In the genomic region with DNA sequence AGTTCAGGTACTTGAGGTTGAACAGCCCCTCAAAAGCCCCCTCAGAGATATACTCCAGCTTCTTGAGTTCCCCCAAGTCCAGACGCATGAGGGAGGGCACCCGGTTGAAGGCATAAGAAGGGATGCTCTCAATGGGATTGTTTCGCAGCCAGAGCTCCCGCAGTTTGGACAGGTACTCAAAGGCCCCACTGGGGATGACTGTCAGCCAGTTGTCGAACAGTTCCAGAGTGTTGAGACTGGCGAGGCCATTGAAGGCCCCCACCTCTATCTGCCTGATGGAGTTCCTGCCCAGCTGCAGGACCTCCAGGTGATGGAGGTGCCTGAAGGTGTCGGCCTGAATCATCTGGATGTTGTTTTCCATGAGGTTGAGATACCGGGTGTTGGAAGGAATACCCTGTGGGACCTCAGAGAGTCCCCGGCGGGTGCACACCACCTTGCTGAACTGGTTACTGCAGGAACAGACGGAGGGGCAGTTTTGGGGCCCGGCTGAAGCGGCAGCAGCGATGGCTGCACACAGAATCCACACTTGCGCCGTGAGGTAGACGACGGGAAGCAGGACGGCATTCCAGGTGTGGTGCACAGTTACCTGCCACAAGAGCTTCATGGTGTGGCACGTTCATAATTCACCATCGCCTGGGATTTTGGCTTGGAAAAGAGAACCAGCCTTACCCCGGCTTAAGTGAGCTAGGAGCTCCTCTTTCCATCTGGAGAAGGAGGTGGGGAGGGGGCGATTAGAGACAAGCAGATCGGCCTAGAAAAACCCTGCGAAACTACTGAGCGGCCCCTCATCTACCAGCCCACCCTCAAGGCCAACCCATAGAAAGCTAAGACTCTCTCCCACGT, we compare ENCODE assay signal across 8 mouse cellular contexts. TPM values are rescaled to one million over a fixed set of nuclear protein-coding genes. Genes with fewer than 3 reads are reported as not detected.
A peak's percentile ranks its signal among the peaks of the same experiment; 100 is the strongest.
DNase-seq lines count a peak whose midpoint lies in the region; ATAC-seq and TF ChIP-seq lines count a peak whose summit lies in the region.

A gene (minus strand): TSS at position 737 of the 843 bp plus-strand sequence.

- TF ChIP-seq POLR2A in olfactory bulb, adult 2 months (IDR thresholded peaks at IDR 0.05; ENCODE audit: insufficient read depth, low read depth, low read length), result no peak

- intact Hi-C loops in left cerebral cortex, postnatal 25 days (cut with DNase I), result loop anchor here (5.0 kb wide), 1 partner anchor 409 kb away; a partner anchor contains a TSS

- H3K4me2 ChIP-seq in heart, embryonic 12.5 days, result peak within 1 kb of the TSS; percentile 100
- H3K4me2 ChIP-seq in embryonic facial prominence, embryonic 15.5 days (replicated peaks), result peak within 1 kb of the TSS; percentile 100

- peak within 1 kb of the TSS; percentile 67 for H3K4me3 ChIP-seq in heart, embryonic 12.5 days
- peak within 1 kb of the TSS; percentile 84 for H3K4me3 ChIP-seq in E14TG2a.4 (replicated peaks; ENCODE audit: low read length)
- H3K4me3 ChIP-seq in embryonic facial prominence, embryonic 15.5 days (replicated peaks), result peak within 1 kb of the TSS; percentile 62
- peak within 1 kb of the TSS; percentile 88 for H3K4me3 ChIP-seq in olfactory bulb, adult 2 months (ENCODE audit: insufficient read depth, low read depth, low read length)

- WGBS in heart, embryonic 12.5 days, result 29% methylated on average over 27 of the region's 27 CpGs
- 34% methylated on average over 27 of the region's 27 CpGs for WGBS in embryonic facial prominence, embryonic 15.5 days
- 41% methylated on average over 27 of the region's 27 CpGs for WGBS in olfactory bulb, adult 2 months

- no peaks in the 10 kb centered on the region for H3K9me3 ChIP-seq in heart, embryonic 12.5 days (replicated peaks)
- H3K9me3 ChIP-seq in E14TG2a.4 (ENCODE audit: low read length), result no peaks in the 10 kb centered on the region
- H3K9me3 ChIP-seq in embryonic facial prominence, embryonic 15.5 days (replicated peaks), result no peaks in the 10 kb centered on the region

- no peak for TF ChIP-seq CTCF in E14TG2a.4 (conservative IDR thresholded peaks at IDR 0.05; ENCODE audit: low read length)
- TF ChIP-seq CTCF in olfactory bulb, adult 2 months (IDR thresholded peaks at IDR 0.05; ENCODE audit: insufficient read depth, low read depth, low read length), result 0 out of 2 replicates have a peak, but pooled peaks have one; percentile 10

- H3K9ac ChIP-seq in heart, embryonic 12.5 days, result peak within 1 kb of the TSS; percentile 88
- peak within 1 kb of the TSS; percentile 55 for H3K9ac ChIP-seq in embryonic facial prominence, embryonic 15.5 days

- no peaks in the 10 kb centered on the region for H3K36me3 ChIP-seq in heart, embryonic 12.5 days
- H3K36me3 ChIP-seq in E14TG2a.4 (ENCODE audit: insufficient read depth, low read length), result peaks cover 4% of the 10 kb centered on the region
- peaks cover 5% of the 10 kb centered on the region; the same call in 1 of the 2 replicates for H3K36me3 ChIP-seq in embryonic facial prominence, embryonic 15.5 days

- H3K4me1 ChIP-seq in heart, embryonic 12.5 days (replicated peaks), result peaks cover 26% of the 10 kb centered on the region
- H3K4me1 ChIP-seq in E14TG2a.4 (replicated peaks; ENCODE audit: low read depth, low read length), result peaks cover 43% of the 10 kb centered on the region
- H3K4me1 ChIP-seq in embryonic facial prominence, embryonic 15.5 days, result peaks cover 26% of the 10 kb centered on the region
- peaks cover 29% of the 10 kb centered on the region for H3K4me1 ChIP-seq in olfactory bulb, adult 2 months (ENCODE audit: control insufficient read depth, insufficient read depth, low read length)

- DNase-seq in heart, adult 11 months, result no peak
- DNase-seq in left cerebral cortex, postnatal 25 days (ENCODE audit: low spot score in 2 of 2), result peak in 1 of 2 experiments; percentile 30
- no peak for DNase-seq in gastrocnemius, postnatal 10 days
- no peak for DNase-seq in adipocyte (ENCODE audit: low spot score)

- H3K27me3 ChIP-seq in heart, embryonic 12.5 days (replicated peaks), result peaks cover 31% of the 10 kb centered on the region
- H3K27me3 ChIP-seq in E14TG2a.4 (ENCODE audit: insufficient read depth, low read length), result peaks cover 64% of the 10 kb centered on the region
- peaks cover 23% of the 10 kb centered on the region for H3K27me3 ChIP-seq in embryonic facial prominence, embryonic 15.5 days

- no peak within 1 kb of the TSS for H3K27ac ChIP-seq in heart, embryonic 12.5 days (ENCODE audit: poor library complexity, severe bottlenecking)
- H3K27ac ChIP-seq in embryonic facial prominence, embryonic 15.5 days (replicated peaks), result 0 out of 2 replicates have a peak within 1 kb of the TSS, but pooled peaks have one; percentile 22
- peak within 1 kb of the TSS; percentile 95 for H3K27ac ChIP-seq in olfactory bulb, adult 2 months (ENCODE audit: insufficient read depth, low read depth, low read length)

- no peak for ATAC-seq in heart, embryonic 12.5 days (ENCODE audit: insufficient number of reproducible peaks, low FRiP score)
- ATAC-seq in embryonic facial prominence, embryonic 15.5 days (ENCODE audit: insufficient number of reproducible peaks, low FRiP score, low TSS enrichment, low read depth), result no peak

RNA-seq across cellular contexts. Expression of the gene that starts here (rescaled TPM):
- polyA plus RNA-seq in heart, embryonic 12.5 days (2016; fragmentation: Nextera tagmentation; extraction: Ambion mirVana), result 0.51 and 0.58 TPM in 2 replicates
- polyA plus RNA-seq in embryonic facial prominence, embryonic 15.5 days (2015; fragmentation: Nextera tagmentation; extraction: Ambion mirVana), result 1.2 and 1.5 TPM in 2 replicates
- total RNA-seq in left cerebral cortex, postnatal 25 days (2021), result 100 to 1,000 TPM in 1 of 2 experiments, 10 to 100 TPM in 1; 94.7 to 103 TPM
- not detected in 2 replicates for polyA plus RNA-seq in olfactory bulb, adult 2 months (2012; ENCODE audit: insufficient read depth, insufficient read length, low replicate concordance, missing spikeins)
- 1 to 10 TPM; 1.0 to 1.1 TPM for total RNA-seq in gastrocnemius, postnatal 10 days (2021)

Comparison
In these comparisons a context has a peak if more than half of its experiments do, and no peak if none do; other contexts are left out.
1. RNA of the gene that starts here (total RNA-seq): 94.7 to 103 TPM in left cerebral cortex, postnatal 25 days; 1.0 to 1.1 TPM in gastrocnemius, postnatal 10 days; every median in the first group is over 10 times any median in the second.
2. Peak in every context shown above with its lines, with median percentiles within 50 percentile points of each other: H3K4me3 ChIP-seq.